Mouse (Mus musculus) bone marrow macrophage, adult 2 months (primary cell): ENCODE measurements around the gene Pacs2.

Experiments used
- CTCF ChIP-seq: IDR thresholded peaks from 2 replicates; pipeline ENCODE4 v1.5.1; 2012; ENCODE audit warnings: low read depth, mild to moderate bottlenecking, low read length, moderate library complexity
- POLR2A ChIP-seq: IDR thresholded peaks from 2 replicates; pipeline ENCODE4 v1.6.1; 2012; ENCODE audit warnings: mild to moderate bottlenecking, low read depth, low read length, borderline replicate concordance

- TF ChIP-seq CTCF, result no peak
- no peak for TF ChIP-seq POLR2A
Observed at GRCm38 (mm10) chr12:113038414-113038813, 24.1 kb downstream of the Pacs2 start.
